Mouse (Mus musculus) myocyte (in vitro differentiated cells): ENCODE measurements around the gene Arhgap15.

Experiments used
- CEBPB ChIP-seq: IDR thresholded peaks from 2 replicates; pipeline ENCODE4 v1.6.1; 2011; ENCODE audit warnings: mild to moderate bottlenecking, moderate library complexity; ENCODE audit not compliant: poor library complexity, insufficient read depth, severe bottlenecking
- E2F4 ChIP-seq: IDR thresholded peaks from one replicate; pipeline ENCODE4 v1.6.1; 2011; ENCODE audit warnings: mild to moderate bottlenecking, control low read depth, moderate library complexity; ENCODE audit not compliant: insufficient read depth
- MAX ChIP-seq: IDR thresholded peaks from one replicate; pipeline ENCODE4 v1.6.1; 2011; ENCODE audit warnings: low read depth, mild to moderate bottlenecking, control low read depth
- MYOD1 ChIP-seq, 3 experiments: IDR thresholded peaks; one replicate each; pipeline ENCODE4 v1.6.1; 2011; ENCODE audit warnings: control low read depth in 2 of 3, low read depth in 2 of 3, mild to moderate bottlenecking in 2 of 3, moderate library complexity in 1 of 3; ENCODE audit not compliant: insufficient read length in 2 of 3, control insufficient read depth in 1 of 3
- MYOG ChIP-seq, 3 experiments: IDR thresholded peaks; one replicate each; pipeline ENCODE4 v1.6.1; 2011; ENCODE audit warnings: control low read depth in 2 of 3, low read depth in 2 of 3, mild to moderate bottlenecking in 2 of 3; ENCODE audit not compliant: insufficient read length in 2 of 3, control insufficient read depth in 1 of 3, insufficient read depth in 1 of 3
- POLR2A ChIP-seq: IDR thresholded peaks from one replicate; pipeline ENCODE4 v1.6.1; 2011; ENCODE audit warnings: low read depth, mild to moderate bottlenecking, control low read depth, moderate library complexity; ENCODE audit not compliant: insufficient read length
- POLR2AphosphoS2 ChIP-seq: IDR thresholded peaks from one replicate; pipeline ENCODE4 v1.6.1; 2011; ENCODE audit warnings: low read depth, control low read depth; ENCODE audit not compliant: insufficient read length
- REST ChIP-seq: IDR thresholded peaks from one replicate; pipeline ENCODE4 v1.6.1; 2011; ENCODE audit warnings: mild to moderate bottlenecking, control low read depth, moderate library complexity; ENCODE audit not compliant: insufficient read depth, insufficient read length
- TCF12 ChIP-seq: IDR thresholded peaks from one replicate; pipeline ENCODE4 v1.6.1; 2011; ENCODE audit warnings: mild to moderate bottlenecking, control low read depth; ENCODE audit not compliant: poor library complexity, insufficient read depth, severe bottlenecking
- TCF3 ChIP-seq: IDR thresholded peaks from one replicate; pipeline ENCODE4 v1.6.1; 2011; ENCODE audit warnings: low read depth, control low read depth; ENCODE audit not compliant: insufficient read length
- USF1 ChIP-seq: IDR thresholded peaks from one replicate; pipeline ENCODE4 v1.6.1; 2011; ENCODE audit warnings: low read depth, mild to moderate bottlenecking, control low read depth, moderate library complexity

DNA sequence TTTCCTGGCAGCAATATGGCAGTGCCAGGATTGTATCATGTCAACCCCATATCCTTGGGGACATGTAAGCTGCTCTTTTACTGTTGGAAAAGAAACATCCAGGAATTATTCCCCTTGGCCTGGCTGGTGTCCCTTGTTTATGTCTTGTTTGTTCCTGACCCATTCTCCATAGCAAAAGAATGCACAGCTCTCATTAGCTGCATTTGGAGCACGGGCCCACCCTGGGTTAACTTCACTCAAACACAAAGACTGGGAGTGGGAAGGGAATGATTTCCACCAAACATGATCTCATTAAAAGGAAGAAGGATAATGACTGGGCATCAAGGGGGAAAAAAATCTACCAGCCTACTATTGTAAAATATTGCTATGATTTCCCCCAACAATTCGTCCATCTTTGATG, 600.5 kb downstream of the Arhgap15 start:
- TF ChIP-seq MAX (no peak), E2F4 (no peak), POLR2AphosphoS2 (no peak), POLR2A (no peak), USF1 (no peak), TCF3 (no peak), REST (no peak), CEBPB (no peak), TCF12 (no peak), MYOD1 (IDR thresholded peaks at IDR 0.05; ENCODE audit: control insufficient read depth in 1 of 3, insufficient read length in 2 of 3, low read depth in 2 of 3) (no peak), MYOG (IDR thresholded peaks at IDR 0.05; ENCODE audit: control insufficient read depth in 1 of 3, insufficient read depth in 1 of 3, insufficient read length in 2 of 3, low read depth in 2 of 3) (no peak)
